In the genomic region with DNA sequence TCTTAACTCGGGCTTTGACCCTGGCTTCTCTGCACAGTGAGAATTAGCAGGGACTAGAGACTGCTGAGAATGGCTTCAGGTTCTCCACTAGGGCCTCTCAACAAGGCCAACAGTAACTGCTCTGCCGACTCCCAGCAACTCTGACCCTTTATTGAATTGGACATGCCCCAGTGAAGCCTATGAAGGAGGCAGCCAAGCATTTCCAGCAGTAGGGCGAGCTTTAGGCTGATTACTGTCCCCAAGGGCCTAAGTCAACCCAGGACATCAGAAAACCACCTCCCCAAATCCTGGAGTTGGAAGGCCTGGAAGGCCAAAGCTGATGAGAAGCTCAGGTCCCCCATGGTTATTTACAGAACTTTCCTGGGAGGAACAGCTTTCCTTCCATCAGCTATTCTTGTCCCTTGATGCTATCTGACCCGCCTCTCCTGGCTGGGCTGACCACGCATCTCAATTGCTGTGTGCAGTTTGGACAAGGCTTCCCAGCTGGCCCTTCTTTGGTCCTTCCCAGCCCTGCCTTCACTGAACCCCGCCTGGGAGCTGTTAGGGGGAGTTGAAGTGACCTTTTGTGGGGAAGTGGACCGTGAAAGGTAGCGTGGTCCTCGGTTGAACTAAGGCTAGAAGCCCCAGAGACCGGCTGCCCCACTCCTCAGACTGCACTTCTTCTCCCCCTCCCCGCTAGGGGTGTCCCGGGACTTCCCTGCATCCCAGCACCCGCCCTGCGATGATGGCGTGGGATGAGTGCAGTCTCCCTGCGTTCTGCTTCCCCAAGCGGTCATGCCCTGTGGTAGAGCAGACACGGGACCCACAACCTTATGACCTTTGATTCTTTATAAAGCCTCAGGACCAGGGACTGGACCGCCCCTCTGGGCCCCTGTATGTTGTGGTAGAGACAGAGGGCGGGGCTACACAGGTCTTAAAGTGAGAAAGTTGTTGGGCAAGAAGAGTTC, we compare ENCODE assay signal across 8 mouse cellular contexts. TPM values are rescaled to one million over a fixed set of nuclear protein-coding genes. Genes with fewer than 3 reads are reported as not detected.
DNase-seq lines count a peak whose midpoint lies in the region; ATAC-seq and TF ChIP-seq lines count a peak whose summit lies in the region.

No protein-coding gene starts in this region.

- no peak overlapping the region for H3K9ac ChIP-seq in forebrain, postnatal 0 days
- H3K9ac ChIP-seq in MEL (ENCODE audit: control insufficient read depth, low read depth, low read length, poor library complexity, severe bottlenecking): peak overlapping the region; percentile 32; the same call in 1 of the 2 replicates
- no peak overlapping the region for H3K9ac ChIP-seq in kidney, embryonic 15.5 days
- no peak overlapping the region for H3K9ac ChIP-seq in neural tube, embryonic 11.5 days (ENCODE audit: low read length)

- no peak for ATAC-seq in forebrain, postnatal 0 days
- ATAC-seq in kidney, embryonic 15.5 days (replicated peaks; ENCODE audit: low FRiP score): peak; percentile 65
- peak; percentile 55 for ATAC-seq in neural tube, embryonic 11.5 days (ENCODE audit: insufficient read depth, low FRiP score, low TSS enrichment)
- no peak for ATAC-seq in cerebellum, adult (ENCODE audit: insufficient number of reproducible peaks, low FRiP score, low TSS enrichment)

- peaks cover 63% of the 10 kb centered on the region for H3K4me1 ChIP-seq in forebrain, embryonic 10.5 days
- H3K4me1 ChIP-seq in forebrain, postnatal 0 days (ENCODE audit: insufficient read depth): peaks cover 7% of the 10 kb centered on the region; the same call in 1 of the 2 replicates
- H3K4me1 ChIP-seq in MEL (ENCODE audit: control insufficient read depth in 1 of 2, insufficient read depth in 2 of 2, low read length in 2 of 2): peaks cover 15 to 33% of the 10 kb centered on the region in 2 experiments
- H3K4me1 ChIP-seq in kidney, embryonic 15.5 days: peaks cover 54% of the 10 kb centered on the region
- H3K4me1 ChIP-seq in neural tube, embryonic 11.5 days (ENCODE audit: control insufficient read depth, insufficient read depth, low read length): peaks cover 19% of the 10 kb centered on the region

- 0 out of 2 replicates have a peak, but pooled peaks cover 3% of the 10 kb centered on the region for H3K27me3 ChIP-seq in forebrain, embryonic 10.5 days (ENCODE audit: poor library complexity, severe bottlenecking)
- no peaks in the 10 kb centered on the region for H3K27me3 ChIP-seq in forebrain, postnatal 0 days (ENCODE audit: insufficient read depth, low read length)
- no peaks in the 10 kb centered on the region for H3K27me3 ChIP-seq in MEL (ENCODE audit: control insufficient read depth in 1 of 2, insufficient read depth in 2 of 2, low read length in 2 of 2)
- H3K27me3 ChIP-seq in kidney, embryonic 15.5 days: no peaks in the 10 kb centered on the region
- H3K27me3 ChIP-seq in neural tube, embryonic 11.5 days (ENCODE audit: control insufficient read depth, insufficient read depth, low read length): no peaks in the 10 kb centered on the region

- H3K4me2 ChIP-seq in forebrain, postnatal 0 days (ENCODE audit: low read depth): no peak overlapping the region
- H3K4me2 ChIP-seq in kidney, embryonic 15.5 days: peak overlapping the region; percentile 15
- H3K4me2 ChIP-seq in neural tube, embryonic 11.5 days (ENCODE audit: low read depth): no peak overlapping the region

- no peaks in the 10 kb centered on the region for H3K9me3 ChIP-seq in forebrain, embryonic 10.5 days
- no peaks in the 10 kb centered on the region for H3K9me3 ChIP-seq in forebrain, postnatal 0 days (ENCODE audit: low read length)
- no peaks in the 10 kb centered on the region for H3K9me3 ChIP-seq in MEL (replicated peaks; ENCODE audit: insufficient read depth, low read length)
- no peaks in the 10 kb centered on the region for H3K9me3 ChIP-seq in kidney, embryonic 15.5 days (replicated peaks)
- no peaks in the 10 kb centered on the region for H3K9me3 ChIP-seq in neural tube, embryonic 11.5 days (ENCODE audit: control insufficient read depth, low read length)

- no peak for TF ChIP-seq CTCF in forebrain, postnatal 0 days (IDR thresholded peaks at IDR 0.05; ENCODE audit: low read depth)
- TF ChIP-seq CTCF in MEL (IDR thresholded peaks at IDR 0.05 in 2 of 3, conservative IDR thresholded peaks at IDR 0.05 in 1 of 3; ENCODE audit: control insufficient read depth in 1 of 3, insufficient read depth in 1 of 3, low read depth in 2 of 3, low read length in 3 of 3, poor library complexity in 1 of 3, severe bottlenecking in 1 of 3): no peak

- H3K4me3 ChIP-seq in forebrain, embryonic 10.5 days: peak overlapping the region; percentile 31
- no peak overlapping the region for H3K4me3 ChIP-seq in forebrain, postnatal 0 days (ENCODE audit: low read depth, low read length)
- no peak overlapping the region for H3K4me3 ChIP-seq in MEL (ENCODE audit: control insufficient read depth in 1 of 2, insufficient read depth in 1 of 2, low read depth in 2 of 2, low read length in 2 of 2)
- no peak overlapping the region for H3K4me3 ChIP-seq in kidney, embryonic 15.5 days (replicated peaks)
- H3K4me3 ChIP-seq in neural tube, embryonic 11.5 days (ENCODE audit: low read depth, low read length): no peak overlapping the region

- WGBS in forebrain, embryonic 10.5 days: 12% methylated on average over 20 of the region's 20 CpGs
- WGBS in forebrain, postnatal 0 days: 30% methylated on average over 20 of the region's 20 CpGs
- 12% methylated on average over 20 of the region's 20 CpGs for WGBS in kidney, embryonic 15.5 days
- WGBS in neural tube, embryonic 11.5 days: 18% methylated on average over 20 of the region's 20 CpGs

- no peaks in the 10 kb centered on the region for H3K36me3 ChIP-seq in forebrain, embryonic 10.5 days (replicated peaks)
- no peaks in the 10 kb centered on the region for H3K36me3 ChIP-seq in forebrain, postnatal 0 days (ENCODE audit: insufficient read depth)
- H3K36me3 ChIP-seq in MEL (ENCODE audit: control insufficient read depth in 1 of 2, insufficient read depth in 2 of 2, low read length in 2 of 2): peaks cover 0 to 23% of the 10 kb centered on the region in 2 experiments; a peak in 2 of 4 replicates
- H3K36me3 ChIP-seq in kidney, embryonic 15.5 days: no peaks in the 10 kb centered on the region
- no peaks in the 10 kb centered on the region for H3K36me3 ChIP-seq in neural tube, embryonic 11.5 days (ENCODE audit: control insufficient read depth, insufficient read depth, low read length)

- no peak for TF ChIP-seq RAD21 in MEL (IDR thresholded peaks at IDR 0.05; ENCODE audit: low read depth, low read length)

- peak overlapping the region; percentile 85 for H3K27ac ChIP-seq in forebrain, embryonic 10.5 days
- H3K27ac ChIP-seq in forebrain, postnatal 0 days (ENCODE audit: low read depth, low read length): no peak overlapping the region
- peak overlapping the region; percentile 81 for H3K27ac ChIP-seq in MEL (ENCODE audit: control insufficient read depth, low read depth, low read length)
- peak overlapping the region; percentile 81 for H3K27ac ChIP-seq in kidney, embryonic 15.5 days
- peak overlapping the region; percentile 36; the same call in 1 of the 2 replicates for H3K27ac ChIP-seq in neural tube, embryonic 11.5 days (ENCODE audit: low read depth, low read length)

- no peak for TF ChIP-seq EP300 in MEL (IDR thresholded peaks at IDR 0.05; ENCODE audit: low read depth in 1 of 2, low read length in 2 of 2)

- 0 out of 4 replicates have a peak, but pooled peaks of 1 of the 2 experiments have one; percentile 17 for TF ChIP-seq POLR2A in MEL (IDR thresholded peaks at IDR 0.05; ENCODE audit: control insufficient read depth in 1 of 2, insufficient read depth in 1 of 2, low read depth in 1 of 2, low read length in 2 of 2, poor library complexity in 1 of 2)

- H3K79me2 ChIP-seq in MEL (ENCODE audit: control insufficient read depth, insufficient read depth, low read length, poor library complexity): no peaks in the 10 kb centered on the region

- peak; percentile 47 for DNase-seq in forebrain, embryonic 10.5 days (ENCODE audit: extremely low spot score, low spot score)
- DNase-seq in forebrain, postnatal 0 days: no peak
- DNase-seq in MEL (ENCODE audit: low read depth, low spot score): peak; percentile 40
- DNase-seq in heart, adult 11 months: peak; percentile 98
- peak; percentile 44 for DNase-seq in neural tube, embryonic 11.5 days (ENCODE audit: low spot score)
- no peak for DNase-seq in right cerebral cortex, postnatal 4 days

TF ChIP-seq in MEL, 35 proteins besides CTCF, POLR2A, EP300 and RAD21:
- TF ChIP-seq GATA1 (IDR thresholded peaks at IDR 0.05; ENCODE audit: low read depth, low read length): no peak
- TF ChIP-seq NELFE (IDR thresholded peaks at IDR 0.05; ENCODE audit: low read depth, low read length): no peak
- TF ChIP-seq BHLHE40 (IDR thresholded peaks at IDR 0.05; ENCODE audit: borderline replicate concordance, low read depth, low read length): no peak
- no peak for TF ChIP-seq MXI1 (IDR thresholded peaks at IDR 0.05; ENCODE audit: low read depth, low read length)

RNA-seq across cellular contexts. Expression of a gene that starts 27.3 kb away (rescaled TPM):
- polyA plus RNA-seq in forebrain, embryonic 10.5 days (2016; fragmentation: Nextera tagmentation; extraction: Ambion mirVana): 107 TPM in 2 replicates
- total RNA-seq in forebrain, postnatal 0 days (2014; rRNA removed): 86.6 and 102 TPM in 2 replicates
- polyA plus RNA-seq in forebrain, postnatal 0 days (2015; fragmentation: Nextera tagmentation; extraction: Ambion mirVana): 75.4 and 81.0 TPM in 2 replicates
- total RNA-seq in MEL (2012; rRNA removed): 25.3 and 27.7 TPM in 2 replicates
- 10 to 100 TPM in 1 of 2 experiments, not detected in 1; 39.0 TPM for polyA plus RNA-seq in MEL (2012; ENCODE audit: insufficient read depth in 1 of 2, insufficient read length in 2 of 2, low read depth in 1 of 2, low replicate concordance in 2 of 2, missing spikeins in 1 of 2)
- 63.7 and 66.7 TPM in 2 replicates for polyA plus RNA-seq in kidney, embryonic 15.5 days (2015; fragmentation: Nextera tagmentation; extraction: Ambion mirVana)
- polyA plus RNA-seq in neural tube, embryonic 11.5 days (2014; fragmentation: Nextera tagmentation; extraction: Ambion mirVana): 73.3 and 78.2 TPM in 2 replicates

Comparison
In these comparisons a context has a peak if more than half of its experiments do, and no peak if none do; other contexts are left out.
1. DNase-seq: peak in forebrain, embryonic 10.5 days (single experiment), MEL (single experiment), heart, adult 11 months (single experiment) and neural tube, embryonic 11.5 days (single experiment); none in forebrain, postnatal 0 days (single experiment) and right cerebral cortex, postnatal 4 days (single experiment).
2. ATAC-seq: peak in kidney, embryonic 15.5 days (single experiment) and neural tube, embryonic 11.5 days (single experiment); none in forebrain, postnatal 0 days (single experiment) and cerebellum, adult (single experiment).